Mouse (Mus musculus) heart, embryonic 15.5 days (tissue): Measurements from ENCODE around the gene Tcf19. TPM values are rescaled to one million over a fixed set of nuclear protein-coding genes. Genes with fewer than 3 reads are reported as not detected.

Experiments used
- ATAC-seq: fragments of 200-750 bp; cut with Nextera tagmentation; replicated peaks from 2 replicates; pipeline ENCODE4 v1.8.0; 2017; ENCODE audit warnings: low read depth, moderate TSS enrichment; ENCODE audit not compliant: insufficient number of reproducible peaks, insufficient read depth, low FRiP score
- H3K27ac ChIP-seq: fragments of 300-500 bp; sonication (generic); 2 replicates; pipeline ENCODE4 v1.5.1; 2015; ENCODE audit warnings: mild to moderate bottlenecking, inconsistent platforms
- H3K27me3 ChIP-seq: fragments of 300-500 bp; sonication (generic); 2 replicates; pipeline ENCODE4 v1.6.1; 2015; ENCODE audit warnings: inconsistent platforms
- H3K36me3 ChIP-seq: fragments of 300-500 bp; sonication (generic); 2 replicates; pipeline ENCODE4 v1.6.1; 2015; ENCODE audit warnings: mild to moderate bottlenecking, inconsistent platforms
- H3K4me1 ChIP-seq: fragments of 300-500 bp; sonication (generic); replicated peaks from 2 replicates; pipeline ENCODE4 v1.6.1; 2015; ENCODE audit warnings: inconsistent platforms
- H3K4me2 ChIP-seq: fragments of 300-500 bp; sonication (generic); 2 replicates; pipeline ENCODE4 v1.6.1; 2015; ENCODE audit warnings: inconsistent platforms, mild to moderate bottlenecking, moderate library complexity
- H3K4me3 ChIP-seq: fragments of 300-500 bp; sonication (generic); 2 replicates; pipeline ENCODE4 v1.5.1; 2015; ENCODE audit warnings: mild to moderate bottlenecking, inconsistent platforms
- H3K9ac ChIP-seq: fragments of 300-500 bp; sonication (generic); 2 replicates; pipeline ENCODE4 v1.6.1; 2015; ENCODE audit warnings: mild to moderate bottlenecking, inconsistent platforms
- H3K9me3 ChIP-seq: fragments of 300-500 bp; sonication (generic); replicated peaks from 2 replicates; pipeline ENCODE4 v1.6.1; 2016; ENCODE audit warnings: inconsistent platforms
- WGBS: fragments of 180-500 bp; shearing (Covaris S2); methylation state at CpG from one replicate; pipeline ENCODE4 v1.1.7; 2015; ENCODE audit warnings: mixed read lengths; 5-methylcytosine and 5-hydroxymethylcytosine counted together
- polyA plus RNA-seq: library from polyadenylated mRNA; unstranded; fragments of >200 nt; fragmentation: Nextera tagmentation; extraction: Ambion mirVana; gene quantifications from 2 replicates; pipeline ENCODE4 v1.2.1, GENCODE M21; 2015

The Tcf19 gene
- 51.8 and 63.3 TPM in 2 replicates for polyA plus RNA-seq

DNA sequence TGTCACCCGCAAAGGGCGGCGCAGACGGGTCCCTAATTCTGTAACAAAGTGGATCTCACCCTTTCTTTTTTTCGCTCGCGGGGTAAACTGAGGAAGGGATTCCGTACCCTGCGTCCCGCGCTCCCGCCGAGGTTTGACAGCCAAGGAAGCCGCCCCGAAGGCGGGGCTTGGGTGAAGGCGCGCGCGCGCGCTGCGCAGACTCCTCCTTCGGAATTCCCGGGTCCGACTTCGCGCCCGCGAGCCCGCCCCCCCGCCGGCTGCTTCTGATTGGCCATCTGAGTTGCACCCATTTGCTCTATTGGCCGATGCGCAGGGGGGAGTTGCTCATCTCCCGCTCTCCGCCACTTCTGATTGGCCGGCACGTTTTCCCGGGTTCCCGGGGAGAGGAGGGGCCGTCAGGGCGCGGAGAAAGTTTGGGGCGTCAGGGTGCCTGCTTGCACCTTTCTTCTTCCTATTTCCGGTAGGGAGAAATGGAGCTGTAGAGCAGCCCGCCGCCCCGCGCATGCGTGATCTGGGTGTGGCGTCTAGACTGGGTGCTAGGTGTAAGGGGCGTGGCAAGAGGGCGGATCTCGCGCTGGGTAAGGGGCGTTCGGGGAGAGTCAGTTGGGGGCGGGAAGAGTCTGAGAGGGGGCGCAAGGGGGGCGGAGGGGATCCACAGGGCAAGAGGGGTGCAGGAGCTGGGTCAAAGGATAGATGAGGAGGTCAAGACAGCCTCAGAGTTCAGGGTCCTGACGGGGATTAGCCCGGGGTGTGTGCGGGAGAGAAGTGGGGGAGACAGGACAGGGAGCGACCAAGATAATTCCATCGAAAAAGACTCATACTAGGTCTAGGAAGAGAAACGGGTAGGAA is at the start of gene Tcf19, which contains the start of gene Cchcr1:
TSS of gene Tcf19 (minus strand) at position 173 of the 849 bp plus-strand sequence.
TSS of gene Cchcr1 (plus strand) at position 449 of the 849 bp plus-strand sequence.
- Histone ChIP-seq H3K4me3 (peak within 1 kb of the TSS; percentile 81), H3K36me3 (no peaks in the 10 kb centered on the region), H3K27ac (peak within 1 kb of the TSS; percentile 53), H3K9ac (peak within 1 kb of the TSS; percentile 68), H3K27me3 (no peaks in the 10 kb centered on the region), H3K9me3 (no peaks in the 10 kb centered on the region), H3K4me2 (peak within 1 kb of the TSS; percentile 78), H3K4me1 (peaks cover 34% of the 10 kb centered on the region)
- under 1% methylated on average over 67 of the region's 67 CpGs for WGBS
- ATAC-seq = peak; percentile 96

DNA sequence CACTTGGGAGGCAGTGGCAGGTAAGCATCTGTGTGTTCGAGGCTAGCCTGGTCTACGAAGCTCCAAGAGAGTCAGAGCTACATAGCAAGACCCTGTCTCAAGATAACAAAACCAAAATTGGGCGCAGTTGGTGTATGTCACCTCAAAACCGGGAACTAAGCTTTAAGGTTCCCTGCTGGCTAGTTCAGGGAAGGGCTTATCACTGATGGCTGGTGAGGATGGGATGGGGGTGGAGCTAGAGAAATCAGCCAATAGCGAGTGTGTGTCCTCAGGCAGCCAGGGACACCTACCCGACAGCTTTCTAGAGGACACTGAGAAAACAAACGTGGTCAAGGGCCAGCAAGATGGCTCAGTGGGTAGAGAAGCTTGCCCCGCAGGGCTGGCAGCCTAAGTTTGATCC is 41.6 kb upstream of the Tcf19 start:
- no peak overlapping the region for H3K4me3 ChIP-seq
- 0 out of 2 replicates have a peak, but pooled peaks cover 4% of the 10 kb centered on the region for H3K4me1 ChIP-seq
- no peak overlapping the region for H3K9ac ChIP-seq
- no peak overlapping the region for H3K4me2 ChIP-seq
- WGBS = 49% methylated on average over 8 of the region's 8 CpGs
- H3K9me3 ChIP-seq = no peaks in the 10 kb centered on the region
- H3K27ac ChIP-seq = no peak overlapping the region
- no peak for ATAC-seq
- no peaks in the 10 kb centered on the region for H3K27me3 ChIP-seq
- no peaks in the 10 kb centered on the region for H3K36me3 ChIP-seq

DNA sequence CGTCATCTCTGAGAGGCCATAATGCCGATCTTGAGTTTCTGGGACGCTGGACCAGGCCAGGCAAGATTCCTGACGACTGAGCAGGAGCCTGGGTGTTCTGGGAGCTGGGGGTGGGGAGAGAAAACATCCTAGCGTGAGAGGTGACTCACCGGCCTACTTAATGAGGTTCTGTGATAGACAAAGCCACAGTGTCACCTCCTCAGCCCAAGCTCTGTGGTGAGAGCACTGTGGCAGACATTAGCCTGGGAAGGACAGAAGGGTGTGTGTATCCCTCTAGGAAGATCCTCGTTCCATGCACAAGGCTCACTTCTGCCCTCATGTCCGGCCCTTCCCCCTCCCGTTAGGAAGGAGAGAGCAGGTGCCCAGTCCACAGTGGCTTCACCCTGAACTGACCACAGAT is 40.7 kb upstream of the Tcf19 start:
- no peak for ATAC-seq
- Histone ChIP-seq H3K4me2 (no peak overlapping the region), H3K27ac (no peak overlapping the region), H3K36me3 (no peaks in the 10 kb centered on the region), H3K4me1 (peaks cover 8% of the 10 kb centered on the region), H3K9me3 (no peaks in the 10 kb centered on the region), H3K27me3 (no peaks in the 10 kb centered on the region), H3K9ac (no peak overlapping the region), H3K4me3 (no peak overlapping the region)
- 55% methylated on average over 9 of the region's 9 CpGs for WGBS

DNA sequence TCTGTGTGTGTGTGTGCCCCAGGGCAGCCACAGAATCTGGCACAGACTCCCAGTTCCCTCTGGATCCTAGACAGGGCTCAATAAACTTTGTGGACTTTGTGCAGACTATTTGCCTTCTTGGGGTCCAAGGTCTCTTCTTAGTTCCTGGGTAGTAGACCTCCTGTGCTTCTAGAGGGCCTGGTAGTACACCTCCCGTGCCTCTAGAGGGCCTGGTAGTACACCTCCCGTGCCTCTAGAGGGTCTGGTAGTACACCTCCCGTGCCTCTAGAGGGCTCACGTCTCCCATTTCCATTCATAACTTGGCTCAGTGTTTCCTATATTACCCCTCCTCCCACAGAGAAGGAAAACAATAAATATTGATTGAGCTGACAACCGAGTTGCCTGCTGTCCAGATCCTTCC is 40.2 kb upstream of the Tcf19 start:
- WGBS = 24% methylated on average over 5 of the region's 5 CpGs
- Histone ChIP-seq H3K36me3 (no peaks in the 10 kb centered on the region), H3K9me3 (no peaks in the 10 kb centered on the region), H3K4me3 (no peak overlapping the region), H3K27me3 (no peaks in the 10 kb centered on the region), H3K27ac (no peak overlapping the region), H3K9ac (no peak overlapping the region), H3K4me2 (no peak overlapping the region), H3K4me1 (peaks cover 13% of the 10 kb centered on the region)
- ATAC-seq = no peak

DNA sequence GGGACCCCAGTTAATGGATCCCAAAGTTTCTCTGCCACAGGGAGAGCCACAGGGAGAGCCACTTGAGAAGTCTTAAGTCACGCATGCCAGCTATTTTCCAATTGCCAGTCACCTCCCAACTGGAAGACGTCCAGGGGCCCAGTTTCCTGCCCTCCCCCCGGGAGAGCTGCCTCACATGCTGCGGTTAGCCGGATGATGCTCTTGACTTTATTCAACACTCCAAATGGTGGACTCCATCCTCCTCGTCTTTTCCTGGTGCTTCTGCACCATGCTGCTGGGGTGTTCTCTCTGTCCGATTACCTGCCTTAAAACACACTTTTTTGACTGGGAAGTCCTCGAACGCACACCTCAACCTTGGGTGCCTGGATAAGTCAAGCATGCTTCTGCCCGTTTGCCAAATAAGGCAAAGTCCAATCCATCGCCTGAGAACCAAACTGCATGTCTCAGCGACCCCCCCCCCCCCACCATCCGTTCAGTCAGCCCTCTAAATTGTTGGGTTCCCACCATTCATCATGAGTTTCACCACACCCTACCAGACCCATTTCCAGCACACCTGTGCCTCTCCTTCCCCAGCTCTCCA is 39.7 kb upstream of the Tcf19 start:
- 82% methylated on average over 13 of the region's 13 CpGs for WGBS
- Histone ChIP-seq H3K27ac (no peak overlapping the region), H3K4me1 (peaks cover 18% of the 10 kb centered on the region), H3K27me3 (no peaks in the 10 kb centered on the region), H3K36me3 (no peaks in the 10 kb centered on the region), H3K9me3 (no peaks in the 10 kb centered on the region), H3K9ac (no peak overlapping the region), H3K4me2 (no peak overlapping the region), H3K4me3 (no peak overlapping the region)
- no peak for ATAC-seq

DNA sequence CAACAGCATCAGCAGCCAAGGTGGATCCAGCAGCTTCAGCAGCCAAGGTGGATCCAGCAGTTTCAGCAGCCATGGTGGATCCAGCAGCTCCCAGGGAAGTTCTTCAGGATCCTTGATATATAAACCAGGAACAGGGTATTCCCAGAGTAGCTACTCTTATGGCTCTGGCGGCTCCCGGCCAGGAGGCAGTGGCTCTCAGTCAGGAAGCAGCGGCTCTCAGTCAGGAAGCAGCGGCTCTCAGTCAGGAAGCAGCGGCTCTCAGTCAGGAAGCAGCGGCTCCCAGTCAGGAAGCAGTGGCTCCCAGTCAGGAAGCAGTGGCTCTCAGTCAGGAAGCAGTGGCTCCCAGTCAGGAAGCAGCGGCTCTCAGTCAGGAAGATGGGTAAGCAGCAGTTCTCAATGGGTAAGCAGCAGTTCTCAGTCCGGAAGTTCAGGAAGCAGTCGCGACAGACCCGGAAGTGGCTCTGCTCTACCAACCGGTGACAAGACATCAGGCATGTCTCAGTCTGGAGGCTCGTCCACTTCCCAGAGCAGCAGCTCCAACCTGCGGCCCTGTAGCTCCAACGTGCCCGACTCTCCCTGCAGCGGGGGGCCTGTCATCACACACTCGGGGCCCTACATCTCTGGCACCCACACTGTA is 38.3 kb upstream of the Tcf19 start:
- Histone ChIP-seq H3K36me3 (no peaks in the 10 kb centered on the region), H3K27me3 (no peaks in the 10 kb centered on the region), H3K9ac (no peak overlapping the region), H3K4me1 (peaks cover 30% of the 10 kb centered on the region), H3K9me3 (no peaks in the 10 kb centered on the region), H3K27ac (no peak overlapping the region), H3K4me3 (no peak overlapping the region), H3K4me2 (no peak overlapping the region)
- 84% methylated on average over 18 of the region's 18 CpGs for whole genome bisulfite sequencing
- ATAC-seq = no peak

DNA sequence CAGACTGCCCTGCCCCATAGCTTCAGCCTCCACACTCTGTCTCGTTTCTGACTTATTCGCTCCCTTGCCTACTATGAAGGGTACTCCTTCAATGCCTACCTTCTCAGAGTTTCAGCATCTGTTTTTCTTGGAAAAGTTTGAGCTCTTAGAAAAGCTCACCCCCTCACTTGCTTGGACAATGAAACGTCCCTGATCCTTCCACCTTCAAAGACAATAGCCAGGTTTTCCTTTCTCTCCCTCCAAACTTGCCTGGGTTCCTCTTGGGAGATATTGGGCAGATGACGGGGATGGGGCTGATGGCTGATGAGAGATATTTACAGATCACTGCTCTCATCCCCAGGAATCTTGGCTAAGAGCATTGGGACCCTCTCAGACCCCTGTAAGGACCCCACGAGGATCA is 37.7 kb upstream of the Tcf19 start:
- no peaks in the 10 kb centered on the region for H3K27me3 ChIP-seq
- no peaks in the 10 kb centered on the region for H3K9me3 ChIP-seq
- no peak overlapping the region for H3K4me3 ChIP-seq
- no peak overlapping the region for H3K9ac ChIP-seq
- no peak for ATAC-seq
- H3K4me2 ChIP-seq = no peak overlapping the region
- WGBS = 73% methylated on average over 5 of the region's 5 CpGs
- no peak overlapping the region for H3K27ac ChIP-seq
- H3K36me3 ChIP-seq = no peaks in the 10 kb centered on the region
- H3K4me1 ChIP-seq = peaks cover 32% of the 10 kb centered on the region

DNA sequence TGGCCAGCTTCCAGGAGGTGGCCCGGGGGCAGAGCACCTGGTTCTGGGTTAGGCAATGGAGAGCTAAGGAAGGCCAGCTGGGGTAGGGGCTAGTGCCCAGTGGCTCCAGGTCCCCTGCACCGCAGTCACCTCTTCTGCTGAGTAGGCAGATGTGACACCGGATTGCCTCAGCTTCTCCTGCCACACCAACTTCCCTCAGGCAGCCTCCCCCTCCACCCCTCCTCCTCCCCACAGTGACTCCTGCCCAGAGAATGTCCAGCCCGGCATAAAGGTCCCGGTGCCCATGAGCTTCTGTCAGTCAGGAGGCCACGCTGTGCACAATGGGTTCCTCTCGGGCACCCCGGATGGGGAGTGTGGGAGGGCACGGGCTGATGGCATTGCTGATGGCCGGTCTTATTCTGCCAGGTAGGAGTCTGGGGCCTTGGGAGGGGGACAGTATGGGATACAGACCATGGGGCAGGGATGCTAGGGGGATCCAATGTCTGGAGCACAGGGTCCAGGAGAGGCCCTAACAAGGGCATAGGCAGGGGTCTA is 35.3 kb upstream of the Tcf19 start, which contains the start of gene Cdsn:
TSS of gene Cdsn (plus strand) at position 248 of the 534 bp plus-strand sequence.
- Histone ChIP-seq H3K36me3 (no peaks in the 10 kb centered on the region), H3K27ac (peak within 1 kb of the TSS; percentile 99), H3K9me3 (no peaks in the 10 kb centered on the region), H3K9ac (no peak within 1 kb of the TSS), H3K27me3 (no peaks in the 10 kb centered on the region), H3K4me1 (peaks cover 41% of the 10 kb centered on the region), H3K4me3 (no peak within 1 kb of the TSS), H3K4me2 (no peak within 1 kb of the TSS)
- ATAC-seq = no peak
- 76% methylated on average over 10 of the region's 10 CpGs for WGBS

DNA sequence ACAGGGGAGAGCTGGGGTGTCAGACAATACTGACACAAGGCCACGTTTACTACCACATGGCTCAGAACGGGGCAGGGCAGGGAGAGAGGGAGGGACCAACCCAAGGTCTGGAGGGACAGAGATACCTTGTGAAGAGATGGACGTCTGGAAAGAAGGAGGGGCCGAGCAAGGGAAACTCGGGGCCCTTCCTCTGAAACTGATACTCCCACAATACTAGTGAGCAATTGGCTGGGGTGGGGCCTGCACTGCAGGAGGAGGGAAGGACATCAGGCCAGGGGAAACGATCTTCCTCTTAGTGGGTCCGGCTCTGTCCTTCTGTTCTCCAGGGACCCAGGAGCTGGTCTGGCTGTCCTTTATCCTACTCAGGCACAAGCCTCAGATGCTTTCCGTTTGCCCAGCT is 34.2 kb upstream of the Tcf19 start:
- Histone ChIP-seq H3K4me1 (peaks cover 38% of the 10 kb centered on the region), H3K4me3 (no peak overlapping the region), H3K36me3 (no peaks in the 10 kb centered on the region), H3K27ac (peak overlapping the region; percentile 99), H3K9me3 (no peaks in the 10 kb centered on the region), H3K4me2 (no peak overlapping the region), H3K27me3 (no peaks in the 10 kb centered on the region), H3K9ac (no peak overlapping the region)
- no peak for ATAC-seq
- WGBS = 51% methylated on average over 8 of the region's 8 CpGs

DNA sequence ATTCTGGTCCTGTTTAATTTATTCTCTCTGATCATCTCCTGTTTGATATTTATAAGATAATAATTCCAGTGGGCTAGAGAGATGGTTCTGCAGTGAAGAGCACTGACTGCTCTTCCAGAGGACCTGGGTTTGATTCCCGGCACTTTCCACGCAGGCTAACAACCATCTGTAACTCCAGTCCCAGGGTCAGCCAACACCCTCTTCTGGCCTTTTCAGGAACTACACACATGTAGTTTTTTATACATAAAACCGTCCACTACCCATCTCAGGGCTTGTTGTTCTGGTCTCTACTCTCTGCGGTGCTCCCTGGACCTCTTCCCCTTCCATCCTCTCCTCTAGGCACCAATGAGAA is 33.5 kb upstream of the Tcf19 start:
- WGBS = 93% methylated on average over 4 of the region's 4 CpGs
- H3K27ac ChIP-seq = peak overlapping the region; percentile 99
- peak overlapping the region; percentile 50 for H3K9ac ChIP-seq
- peaks cover 37% of the 10 kb centered on the region for H3K4me1 ChIP-seq
- H3K36me3 ChIP-seq = no peaks in the 10 kb centered on the region
- H3K27me3 ChIP-seq = no peaks in the 10 kb centered on the region
- H3K4me3 ChIP-seq = peak overlapping the region; percentile 31
- peak overlapping the region; percentile 59 for H3K4me2 ChIP-seq
- ATAC-seq = no peak
- no peaks in the 10 kb centered on the region for H3K9me3 ChIP-seq

DNA sequence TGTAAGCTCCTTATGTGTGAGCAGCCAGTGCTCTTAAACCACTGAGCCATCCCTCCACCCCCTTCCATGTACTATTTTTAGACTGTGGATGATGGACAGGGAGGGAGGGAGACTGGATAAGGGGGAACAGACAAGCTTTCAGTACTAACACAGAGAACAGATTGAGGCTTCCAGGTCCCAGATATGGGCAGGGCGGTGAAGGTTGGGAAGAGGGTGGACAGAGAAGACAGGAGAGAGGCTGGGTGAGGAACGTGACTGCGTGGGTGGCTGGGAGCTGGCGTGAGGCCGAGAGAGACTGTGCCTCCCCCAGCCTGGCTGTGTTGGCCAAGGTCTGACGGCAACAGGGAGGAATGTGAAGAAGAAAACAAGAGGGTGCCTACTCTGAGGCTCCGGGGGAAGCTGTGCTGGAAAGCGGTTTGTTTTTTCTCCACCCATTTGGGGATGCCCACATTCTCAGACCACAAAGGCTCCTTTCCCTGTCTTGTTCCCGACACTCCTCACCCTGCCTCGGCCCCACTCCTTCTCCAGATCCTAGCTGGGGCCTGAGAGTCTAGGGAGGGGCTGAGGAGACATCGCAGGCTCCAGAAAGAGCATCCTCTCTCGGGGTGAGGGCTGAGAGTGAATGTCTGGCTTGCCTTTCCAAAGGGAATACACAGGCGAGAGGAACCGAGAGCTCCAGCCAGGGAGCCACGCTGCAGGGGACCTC is 33.0 kb upstream of the Tcf19 start:
- H3K4me2 ChIP-seq = peak overlapping the region; percentile 59
- peak overlapping the region; percentile 31 for H3K4me3 ChIP-seq
- H3K27me3 ChIP-seq = no peaks in the 10 kb centered on the region
- peak; percentile 91 for ATAC-seq
- peaks cover 37% of the 10 kb centered on the region for H3K4me1 ChIP-seq
- peak overlapping the region; percentile 99 for H3K27ac ChIP-seq
- 19% methylated on average over 15 of the region's 15 CpGs for WGBS
- no peaks in the 10 kb centered on the region for H3K36me3 ChIP-seq
- peak overlapping the region; percentile 50 for H3K9ac ChIP-seq
- no peaks in the 10 kb centered on the region for H3K9me3 ChIP-seq
